Mouse (Mus musculus): ENCODE measurements around the gene Cfdp1. TPM values are rescaled to one million over a fixed set of nuclear protein-coding genes. Genes with fewer than 3 reads are reported as not detected.
A peak's percentile ranks its signal among the peaks of the same experiment; 100 is the strongest.
"Not testable (repeated sequence)": the region's sequence is repeated elsewhere in the genome, so short reads cannot be mapped to it uniquely, and the experiment has no call there.

Gene Cfdp1
- total and polyA plus RNA-seq, 2 experiments from 2014 or later, result 121 to 195 TPM

- H3K27me3 ChIP-seq (ENCODE audit: insufficient read depth, low read length), result no peaks in the 10 kb centered on the region
- no peaks in the 10 kb centered on the region for H3K36me3 ChIP-seq (ENCODE audit: insufficient read depth)
- no peak for DNase-seq
- H3K27ac ChIP-seq (ENCODE audit: low read depth, low read length), result no peak overlapping the region
- H3K4me2 ChIP-seq (ENCODE audit: low read depth), result no peak overlapping the region
- no peak for ATAC-seq
- no peak for TF ChIP-seq CTCF (IDR thresholded peaks at IDR 0.05; ENCODE audit: low read depth)
- H3K9me3 ChIP-seq (ENCODE audit: low read length), result no peaks in the 10 kb centered on the region
- 96% methylated on average over 8 of the region's 8 CpGs for WGBS
- H3K4me3 ChIP-seq (ENCODE audit: low read depth, low read length), result no peak overlapping the region
- no peaks in the 10 kb centered on the region for H3K4me1 ChIP-seq (ENCODE audit: insufficient read depth)
- no peak overlapping the region for H3K9ac ChIP-seq
Observed at GRCm38 (mm10) chr8:111864648-111865047, 10.6 kb upstream of the Cfdp1 start.

- Histone ChIP-seq H3K4me3 (ENCODE audit: low read depth, low read length) (no peak overlapping the region), H3K36me3 (ENCODE audit: insufficient read depth) (no peaks in the 10 kb centered on the region), H3K27ac (ENCODE audit: low read depth, low read length) (no peak overlapping the region), H3K4me1 (ENCODE audit: insufficient read depth) (no peaks in the 10 kb centered on the region), H3K9ac (no peak overlapping the region), H3K4me2 (ENCODE audit: low read depth) (no peak overlapping the region), H3K27me3 (ENCODE audit: insufficient read depth, low read length) (no peaks in the 10 kb centered on the region), H3K9me3 (ENCODE audit: low read length) (no peaks in the 10 kb centered on the region)
- WGBS, result 85% methylated on average over 4 of the region's 4 CpGs
- no peak for TF ChIP-seq CTCF (IDR thresholded peaks at IDR 0.05; ENCODE audit: low read depth)
- ATAC-seq, result no peak
- no peak for DNase-seq
Observed at GRCm38 (mm10) chr8:111863280-111863679, 9.2 kb upstream of the Cfdp1 start.

GRCm38 (mm10) chr8:111855977-111856376 lies 1.9 kb upstream of the Cfdp1 start:
- H3K36me3 ChIP-seq (ENCODE audit: insufficient read depth), result no peaks in the 10 kb centered on the region
- WGBS, result 91% methylated on average over 12 of the region's 12 CpGs
- no peak overlapping the region for H3K27ac ChIP-seq (ENCODE audit: low read depth, low read length)
- no peak overlapping the region for H3K4me2 ChIP-seq (ENCODE audit: low read depth)
- H3K4me3 ChIP-seq (ENCODE audit: low read depth, low read length), result no peak overlapping the region
- TF ChIP-seq CTCF (IDR thresholded peaks at IDR 0.05; ENCODE audit: low read depth), result no peak
- no peak for DNase-seq
- H3K4me1 ChIP-seq (ENCODE audit: insufficient read depth), result peaks cover 6% of the 10 kb centered on the region; the same call in 1 of the 2 replicates
- H3K9ac ChIP-seq, result no peak overlapping the region
- H3K9me3 ChIP-seq (ENCODE audit: low read length), result no peaks in the 10 kb centered on the region
- no peak for ATAC-seq
- no peaks in the 10 kb centered on the region for H3K27me3 ChIP-seq (ENCODE audit: insufficient read depth, low read length)

- not testable (repeated sequence) for H3K27me3 ChIP-seq (ENCODE audit: insufficient read depth, low read length); H3K9me3 ChIP-seq (ENCODE audit: low read length); DNase-seq; ATAC-seq; H3K36me3 ChIP-seq (ENCODE audit: insufficient read depth); H3K4me1 ChIP-seq (ENCODE audit: insufficient read depth); H3K27ac ChIP-seq (ENCODE audit: low read depth, low read length)
- peak overlapping the region; percentile 85 for H3K4me2 ChIP-seq (ENCODE audit: low read depth)
- peak overlapping the region; percentile 71 for H3K4me3 ChIP-seq (ENCODE audit: low read depth, low read length)
- 60% methylated on average over 12 of the region's 12 CpGs for WGBS
- H3K9ac ChIP-seq, result peak overlapping the region; percentile 69
Observed at GRCm38 (mm10) chr8:111853219-111853618, 872 bp downstream of the Cfdp1 start.

- 94% methylated on average over 6 of the region's 6 CpGs for WGBS
- Histone ChIP-seq H3K4me3 (ENCODE audit: low read depth, low read length) (no peak overlapping the region), H3K9ac (no peak overlapping the region), H3K4me1 (ENCODE audit: insufficient read depth) (no peaks in the 10 kb centered on the region), H3K36me3 (ENCODE audit: insufficient read depth) (peaks cover 21% of the 10 kb centered on the region), H3K9me3 (ENCODE audit: low read length) (no peaks in the 10 kb centered on the region), H3K27me3 (ENCODE audit: insufficient read depth, low read length) (no peaks in the 10 kb centered on the region), H3K27ac (ENCODE audit: low read depth, low read length) (no peak overlapping the region), H3K4me2 (ENCODE audit: low read depth) (no peak overlapping the region)
- no peak for DNase-seq
- TF ChIP-seq CTCF (IDR thresholded peaks at IDR 0.05; ENCODE audit: low read depth), result no peak
- no peak for ATAC-seq
Observed at GRCm38 (mm10) chr8:111846746-111847145, 7.3 kb downstream of the Cfdp1 start.

- Histone ChIP-seq H3K27ac (ENCODE audit: low read depth, low read length) (no peak overlapping the region), H3K36me3 (ENCODE audit: insufficient read depth) (peaks cover 30% of the 10 kb centered on the region), H3K27me3 (ENCODE audit: insufficient read depth, low read length) (no peaks in the 10 kb centered on the region), H3K4me2 (ENCODE audit: low read depth) (no peak overlapping the region), H3K9ac (no peak overlapping the region), H3K4me1 (ENCODE audit: insufficient read depth) (no peaks in the 10 kb centered on the region), H3K4me3 (ENCODE audit: low read depth, low read length) (no peak overlapping the region), H3K9me3 (ENCODE audit: low read length) (no peaks in the 10 kb centered on the region)
- ATAC-seq (no peak), DNase-seq (peak; percentile 45)
- peak; percentile 71 for TF ChIP-seq CTCF (IDR thresholded peaks at IDR 0.05; ENCODE audit: low read depth)
- 45% methylated on average over 1 of the region's 1 CpGs for WGBS
Observed at GRCm38 (mm10) chr8:111835540-111835939, 18.6 kb downstream of the Cfdp1 start.

GRCm38 (mm10) chr8:111834011-111834410 lies 20.1 kb downstream of the Cfdp1 start:
- WGBS, result 68% methylated on average over 6 of the region's 6 CpGs
- Histone ChIP-seq H3K36me3 (ENCODE audit: insufficient read depth) (peaks cover 25% of the 10 kb centered on the region), H3K9me3 (ENCODE audit: low read length) (no peaks in the 10 kb centered on the region), H3K9ac (no peak overlapping the region), H3K27ac (ENCODE audit: low read depth, low read length) (no peak overlapping the region), H3K27me3 (ENCODE audit: insufficient read depth, low read length) (no peaks in the 10 kb centered on the region), H3K4me3 (ENCODE audit: low read depth, low read length) (no peak overlapping the region), H3K4me1 (ENCODE audit: insufficient read depth) (no peaks in the 10 kb centered on the region), H3K4me2 (ENCODE audit: low read depth) (no peak overlapping the region)
- ATAC-seq (no peak), DNase-seq (no peak)
- no peak for TF ChIP-seq CTCF (IDR thresholded peaks at IDR 0.05; ENCODE audit: low read depth)

GRCm38 (mm10) chr8:111832983-111833382 lies 21.1 kb downstream of the Cfdp1 start:
- H3K9ac ChIP-seq, result no peak overlapping the region
- no peak for TF ChIP-seq CTCF (IDR thresholded peaks at IDR 0.05; ENCODE audit: low read depth)
- 80% methylated on average over 5 of the region's 5 CpGs for WGBS
- no peaks in the 10 kb centered on the region for H3K27me3 ChIP-seq (ENCODE audit: insufficient read depth, low read length)
- DNase-seq (no peak), ATAC-seq (no peak)
- no peak overlapping the region for H3K4me3 ChIP-seq (ENCODE audit: low read depth, low read length)
- no peak overlapping the region for H3K27ac ChIP-seq (ENCODE audit: low read depth, low read length)
- no peaks in the 10 kb centered on the region for H3K9me3 ChIP-seq (ENCODE audit: low read length)
- H3K4me1 ChIP-seq (ENCODE audit: insufficient read depth), result no peaks in the 10 kb centered on the region
- H3K4me2 ChIP-seq (ENCODE audit: low read depth), result no peak overlapping the region
- H3K36me3 ChIP-seq (ENCODE audit: insufficient read depth), result peaks cover 32% of the 10 kb centered on the region

All from forebrain, postnatal 0 days (tissue).